Mouse (Mus musculus) midbrain, embryonic 11.5 days (tissue): Measurements from ENCODE around the gene Mogs. TPM values are rescaled to one million over a fixed set of nuclear protein-coding genes. Genes with fewer than 3 reads are reported as not detected.

Source experiments
- ATAC-seq: fragments of 200-750 bp; cut with Nextera tagmentation; 2 replicates; pipeline ENCODE4 v1.8.0; 2017; ENCODE audit warnings: moderate TSS enrichment, moderate library complexity; ENCODE audit not compliant: low FRiP score
- DNase-seq: peaks from one replicate; pipeline ENCODE4 v3.0.0; 2015; ENCODE audit warnings: low spot score; ENCODE audit errors: missing footprints
- H3K27ac ChIP-seq: fragments of 300-500 bp; sonication (generic); 2 replicates; pipeline ENCODE4 v1.5.1; 2014; ENCODE audit warnings: low read depth, low read length
- H3K27me3 ChIP-seq: fragments of 300-500 bp; sonication (generic); 2 replicates; pipeline ENCODE4 v1.6.1; 2014; ENCODE audit warnings: mild to moderate bottlenecking, low read length, moderate library complexity, mixed read lengths; ENCODE audit not compliant: control insufficient read depth, insufficient read depth
- H3K36me3 ChIP-seq: fragments of 300-500 bp; sonication (generic); 2 replicates; pipeline ENCODE4 v1.6.1; 2014; ENCODE audit warnings: mild to moderate bottlenecking, low read length, moderate library complexity, mixed read lengths; ENCODE audit not compliant: control insufficient read depth, insufficient read depth
- H3K4me1 ChIP-seq: fragments of 300-500 bp; sonication (generic); 2 replicates; pipeline ENCODE4 v1.6.1; 2014; ENCODE audit warnings: low read length; ENCODE audit not compliant: control insufficient read depth, insufficient read depth
- H3K4me2 ChIP-seq: fragments of 300-500 bp; sonication (generic); 2 replicates; pipeline ENCODE4 v1.6.1; 2014; ENCODE audit warnings: mild to moderate bottlenecking, moderate library complexity
- H3K4me3 ChIP-seq: fragments of 300-500 bp; sonication (generic); 2 replicates; pipeline ENCODE4 v1.5.1; 2014; ENCODE audit warnings: low read depth, low read length
- H3K9ac ChIP-seq: fragments of 300-500 bp; sonication (generic); 2 replicates; pipeline ENCODE4 v1.6.1; 2014; ENCODE audit warnings: low read length
- H3K9me3 ChIP-seq: fragments of 300-500 bp; sonication (generic); 2 replicates; pipeline ENCODE4 v1.6.1; 2016; ENCODE audit warnings: low read length; ENCODE audit not compliant: control insufficient read depth
- WGBS: fragments of 180-500 bp; shearing (Covaris S2); extraction: QIAGEN DNeasy Blood & Tissue Kit; methylation state at CpG from one replicate; pipeline ENCODE4 v1.1.7; 2014; 5-methylcytosine and 5-hydroxymethylcytosine counted together
- polyA plus RNA-seq: library from polyadenylated mRNA; unstranded; fragments of >200 nt; fragmentation: Nextera tagmentation; extraction: Ambion mirVana; gene quantifications from 2 replicates; pipeline ENCODE4 v1.2.1, GENCODE M21; 2014

Gene Mogs
- polyA plus RNA-seq, 1 experiment from 2014 or later: 23.4 TPM

GRCm38 (mm10) chr6:83087205-83087925, 27.9 kb upstream of the Mogs start:
- DNase-seq (peak; percentile 85), ATAC-seq (no peak)
- Histone ChIP-seq H3K4me2 (peak overlapping the region; percentile 30), H3K27ac (no peak overlapping the region), H3K36me3 (no peaks in the 10 kb centered on the region), H3K9me3 (no peaks in the 10 kb centered on the region), H3K9ac (no peak overlapping the region), H3K27me3 (peaks cover 68% of the 10 kb centered on the region), H3K4me1 (0 out of 2 replicates have a peak, but pooled peaks cover 3% of the 10 kb centered on the region), H3K4me3 (peak overlapping the region; percentile 11; the same call in 1 of the 2 replicates)
- under 1% methylated on average over 47 of the region's 47 CpGs for WGBS

GRCm38 (mm10) chr6:83087926-83088260, 27.4 kb upstream of the Mogs start:
- Histone ChIP-seq H3K27me3 (peaks cover 65% of the 10 kb centered on the region), H3K27ac (no peak overlapping the region), H3K9me3 (no peaks in the 10 kb centered on the region), H3K4me1 (0 out of 2 replicates have a peak, but pooled peaks cover 3% of the 10 kb centered on the region), H3K36me3 (no peaks in the 10 kb centered on the region), H3K4me3 (peak overlapping the region; percentile 11; the same call in 1 of the 2 replicates), H3K9ac (no peak overlapping the region), H3K4me2 (peak overlapping the region; percentile 30; the same call in 1 of the 2 replicates)
- no peak for ATAC-seq
- DNase-seq: peak; percentile 94
- WGBS: 2% methylated on average over 9 of the region's 9 CpGs

- Histone ChIP-seq H3K4me2 (no peak overlapping the region), H3K27ac (no peak overlapping the region), H3K9me3 (no peaks in the 10 kb centered on the region), H3K4me3 (no peak overlapping the region), H3K27me3 (peaks cover 19% of the 10 kb centered on the region), H3K4me1 (0 out of 2 replicates have a peak, but pooled peaks cover 2% of the 10 kb centered on the region), H3K36me3 (no peaks in the 10 kb centered on the region), H3K9ac (no peak overlapping the region)
- ATAC-seq: no peak
- DNase-seq: no peak
- WGBS: 47% methylated on average over 6 of the region's 6 CpGs
Observed at GRCm38 (mm10) chr6:83092416-83093127, 22.7 kb upstream of the Mogs start.

- DNase-seq (no peak), ATAC-seq (no peak)
- H3K27me3 ChIP-seq: no peaks in the 10 kb centered on the region; the same call in 1 of the 2 replicates
- no peaks in the 10 kb centered on the region for H3K36me3 ChIP-seq
- H3K9me3 ChIP-seq: no peaks in the 10 kb centered on the region
- H3K27ac ChIP-seq: no peak overlapping the region
- H3K4me2 ChIP-seq: no peak overlapping the region
- WGBS: 42% methylated on average over 6 of the region's 6 CpGs
- no peak overlapping the region for H3K4me3 ChIP-seq
- no peaks in the 10 kb centered on the region for H3K4me1 ChIP-seq
- H3K9ac ChIP-seq: no peak overlapping the region
Observed at GRCm38 (mm10) chr6:83095968-83096367, 19.3 kb upstream of the Mogs start.

GRCm38 (mm10) chr6:83098411-83098810, 16.9 kb upstream of the Mogs start:
- H3K4me3 ChIP-seq: no peak overlapping the region
- no peak overlapping the region for H3K9ac ChIP-seq
- H3K4me2 ChIP-seq: no peak overlapping the region
- peaks cover 11% of the 10 kb centered on the region for H3K4me1 ChIP-seq
- H3K9me3 ChIP-seq: no peaks in the 10 kb centered on the region
- ATAC-seq: no peak
- H3K36me3 ChIP-seq: no peaks in the 10 kb centered on the region
- WGBS: 69% methylated on average over 2 of the region's 2 CpGs
- no peak for DNase-seq
- H3K27ac ChIP-seq: no peak overlapping the region
- peaks cover 7% of the 10 kb centered on the region; the same call in 1 of the 2 replicates for H3K27me3 ChIP-seq

GRCm38 (mm10) chr6:83101316-83101687, 14.0 kb upstream of the Mogs start, which contains the start of the genes Ccdc142 and Gm42688:
TSS of gene Ccdc142 (plus strand) at chr6:83101601.
TSS of gene Gm42688 (plus strand) at chr6:83101617.
- Histone ChIP-seq H3K36me3 (no peaks in the 10 kb centered on the region), H3K9ac (peak within 1 kb of the TSS; percentile 75), H3K27ac (peak within 1 kb of the TSS; percentile 58), H3K27me3 (peaks cover 9% of the 10 kb centered on the region; the same call in 1 of the 2 replicates), H3K4me2 (peak within 1 kb of the TSS; percentile 99), H3K4me1 (peaks cover 13% of the 10 kb centered on the region), H3K9me3 (no peaks in the 10 kb centered on the region), H3K4me3 (peak within 1 kb of the TSS; percentile 72)
- DNase-seq (peak; percentile 96), ATAC-seq (peak; percentile 87)
- WGBS: under 1% methylated on average over 25 of the region's 25 CpGs

GRCm38 (mm10) chr6:83101688-83102556, 13.4 kb upstream of the Mogs start:
- peak overlapping the region; percentile 58 for H3K27ac ChIP-seq
- DNase-seq (peak; percentile 98), ATAC-seq (peak; percentile 80)
- peak overlapping the region; percentile 99 for H3K4me2 ChIP-seq
- peak overlapping the region; percentile 75 for H3K9ac ChIP-seq
- H3K27me3 ChIP-seq: peaks cover 9% of the 10 kb centered on the region; the same call in 1 of the 2 replicates
- peaks cover 13% of the 10 kb centered on the region for H3K4me1 ChIP-seq
- no peaks in the 10 kb centered on the region for H3K9me3 ChIP-seq
- peak overlapping the region; percentile 72 for H3K4me3 ChIP-seq
- under 1% methylated on average over 74 of the region's 74 CpGs for WGBS
- H3K36me3 ChIP-seq: no peaks in the 10 kb centered on the region

GRCm38 (mm10) chr6:83103130-83103650, 12.1 kb upstream of the Mogs start:
- no peak for ATAC-seq
- 47% methylated on average over 11 of the region's 11 CpGs for WGBS
- Histone ChIP-seq H3K9me3 (no peaks in the 10 kb centered on the region), H3K27ac (no peak overlapping the region), H3K27me3 (peaks cover 9% of the 10 kb centered on the region; the same call in 1 of the 2 replicates), H3K9ac (peak overlapping the region; percentile 5; the same call in 1 of the 2 replicates), H3K4me1 (peaks cover 18% of the 10 kb centered on the region), H3K4me2 (peak overlapping the region; percentile 99; the same call in 1 of the 2 replicates), H3K36me3 (no peaks in the 10 kb centered on the region), H3K4me3 (no peak overlapping the region)
- no peak for DNase-seq
